Mouse (Mus musculus) stomach, adult 2 months (tissue): ENCODE data around the gene Bard1. TPM values are rescaled to one million over a fixed set of nuclear protein-coding genes. Genes with fewer than 3 reads are reported as not detected.

Experiments
- polyA plus RNA-seq: library from polyadenylated mRNA; depleted of rRNA; stranded (reverse); fragments of >200 nt; gene quantifications from 2 replicates; pipeline ENCODE4 v1.2.3, GENCODE M21; 2012; rRNA removed

Gene Bard1
- 0.26 and 0.49 TPM in 2 replicates for polyA plus RNA-seq

GRCm38 (mm10) chr1:71102344-71103173 is at the start of gene Bard1:
Gene Bard1, minus strand, starts transcription at chr1:71103146.

